Mouse (Mus musculus): ENCODE measurements around the gene Derl3. TPM values are rescaled to one million over a fixed set of nuclear protein-coding genes. Genes with fewer than 3 reads are reported as not detected.

The Derl3 gene
- polyA plus RNA-seq, 1 experiment from 2014 or later, result 2.8 TPM

DNA sequence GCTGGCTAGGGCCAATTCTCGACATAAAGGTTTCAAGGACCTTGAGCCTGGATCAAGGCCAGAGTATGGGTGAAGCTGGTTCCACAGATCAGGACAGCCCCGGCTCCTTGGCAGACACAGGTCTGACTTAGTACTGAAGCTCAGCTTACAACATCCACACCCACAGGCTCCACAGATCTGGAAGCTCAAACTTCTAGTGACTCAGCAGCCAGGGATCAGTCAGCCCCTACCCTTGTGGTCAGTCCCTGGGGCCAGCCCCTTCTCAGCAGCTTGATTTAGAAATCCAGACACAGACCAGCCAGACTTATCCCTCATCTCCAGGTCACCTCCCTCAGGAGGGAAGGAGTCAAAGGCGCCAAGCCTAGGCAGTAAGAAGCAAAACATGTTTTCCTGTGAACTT, 5.6 kb downstream of the Derl3 start:
- TF ChIP-seq CTCF (IDR thresholded peaks at IDR 0.05; ENCODE audit: low read depth), result no peak
- DNase-seq (ENCODE audit: low spot score), result no peak
- Histone ChIP-seq H3K27me3 (ENCODE audit: insufficient read depth, low read length) (no peaks in the 10 kb centered on the region), H3K27ac (no peak overlapping the region), H3K4me2 (ENCODE audit: low read length) (no peak overlapping the region), H3K4me3 (replicated peaks; ENCODE audit: low read depth, low read length) (no peak overlapping the region), H3K9ac (ENCODE audit: low read depth, low read length) (no peak overlapping the region), H3K36me3 (ENCODE audit: insufficient read depth, low read length) (peaks cover 54% of the 10 kb centered on the region), H3K4me1 (replicated peaks; ENCODE audit: insufficient read depth, low read length) (no peaks in the 10 kb centered on the region), H3K9me3 (replicated peaks; ENCODE audit: low read length) (no peaks in the 10 kb centered on the region)
- no peak for ATAC-seq (replicated peaks; ENCODE audit: low FRiP score, low read depth)
- WGBS, result 71% methylated on average over 3 of the region's 3 CpGs

DNA sequence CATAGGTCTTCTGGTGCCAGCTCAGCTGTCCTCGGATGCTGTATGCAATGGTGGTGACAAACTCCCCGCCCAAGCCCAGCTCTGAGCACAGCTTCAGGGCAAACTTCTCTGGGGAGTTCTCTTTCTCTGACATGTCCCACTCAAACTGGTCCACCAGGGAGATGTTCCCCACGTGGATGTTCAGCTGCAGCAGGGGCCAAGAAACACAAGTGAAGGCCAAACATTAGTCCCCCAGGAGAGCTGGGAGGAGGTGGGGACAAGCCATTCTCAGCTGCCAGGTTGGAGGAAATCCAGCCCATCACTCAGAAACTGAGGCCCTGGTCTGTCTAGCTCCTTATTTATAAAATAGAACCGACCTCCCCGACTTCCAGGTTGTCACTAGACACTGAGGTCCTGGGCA, 11.2 kb downstream of the Derl3 start:
- no peak for TF ChIP-seq CTCF (IDR thresholded peaks at IDR 0.05; ENCODE audit: low read depth)
- Histone ChIP-seq H3K9ac (ENCODE audit: low read depth, low read length) (no peak overlapping the region), H3K27ac (no peak overlapping the region), H3K4me3 (replicated peaks; ENCODE audit: low read depth, low read length) (no peak overlapping the region), H3K4me2 (ENCODE audit: low read length) (no peak overlapping the region), H3K4me1 (replicated peaks; ENCODE audit: insufficient read depth, low read length) (no peaks in the 10 kb centered on the region), H3K36me3 (ENCODE audit: insufficient read depth, low read length) (peaks cover 69% of the 10 kb centered on the region), H3K9me3 (replicated peaks; ENCODE audit: low read length) (no peaks in the 10 kb centered on the region), H3K27me3 (ENCODE audit: insufficient read depth, low read length) (no peaks in the 10 kb centered on the region)
- DNase-seq (ENCODE audit: low spot score) (no peak), ATAC-seq (replicated peaks; ENCODE audit: low FRiP score, low read depth) (no peak)
- 87% methylated on average over 5 of the region's 5 CpGs for WGBS

- Histone ChIP-seq H3K27me3 (ENCODE audit: insufficient read depth, low read length) (no peaks in the 10 kb centered on the region), H3K9me3 (replicated peaks; ENCODE audit: low read length) (no peaks in the 10 kb centered on the region), H3K9ac (ENCODE audit: low read depth, low read length) (no peak overlapping the region), H3K36me3 (ENCODE audit: insufficient read depth, low read length) (peaks cover 76% of the 10 kb centered on the region), H3K4me3 (replicated peaks; ENCODE audit: low read depth, low read length) (no peak overlapping the region), H3K27ac (no peak overlapping the region), H3K4me1 (replicated peaks; ENCODE audit: insufficient read depth, low read length) (no peaks in the 10 kb centered on the region), H3K4me2 (ENCODE audit: low read length) (no peak overlapping the region)
- DNase-seq (ENCODE audit: low spot score) (no peak), ATAC-seq (replicated peaks; ENCODE audit: low FRiP score, low read depth) (no peak)
- WGBS, result 95% methylated on average over 4 of the region's 4 CpGs
- no peak for TF ChIP-seq CTCF (IDR thresholded peaks at IDR 0.05; ENCODE audit: low read depth)
These were observed 13.7 kb downstream of the Derl3 start for GRCm38 (mm10) chr10:75906882-75907281.

GRCm38 (mm10) chr10:75910698-75911097, 17.5 kb downstream of the Derl3 start:
- DNase-seq (ENCODE audit: low spot score) (no peak), ATAC-seq (replicated peaks; ENCODE audit: low FRiP score, low read depth) (no peak)
- H3K36me3 ChIP-seq (ENCODE audit: insufficient read depth, low read length), result peaks cover 60% of the 10 kb centered on the region
- H3K9ac ChIP-seq (ENCODE audit: low read depth, low read length), result no peak overlapping the region
- H3K27me3 ChIP-seq (ENCODE audit: insufficient read depth, low read length), result no peaks in the 10 kb centered on the region
- H3K4me2 ChIP-seq (ENCODE audit: low read length), result no peak overlapping the region
- no peak for TF ChIP-seq CTCF (IDR thresholded peaks at IDR 0.05; ENCODE audit: low read depth)
- no peaks in the 10 kb centered on the region for H3K9me3 ChIP-seq (replicated peaks; ENCODE audit: low read length)
- H3K4me3 ChIP-seq (replicated peaks; ENCODE audit: low read depth, low read length), result no peak overlapping the region
- 63% methylated on average over 2 of the region's 2 CpGs for WGBS
- H3K4me1 ChIP-seq (replicated peaks; ENCODE audit: insufficient read depth, low read length), result no peaks in the 10 kb centered on the region
- no peak overlapping the region for H3K27ac ChIP-seq

DNA sequence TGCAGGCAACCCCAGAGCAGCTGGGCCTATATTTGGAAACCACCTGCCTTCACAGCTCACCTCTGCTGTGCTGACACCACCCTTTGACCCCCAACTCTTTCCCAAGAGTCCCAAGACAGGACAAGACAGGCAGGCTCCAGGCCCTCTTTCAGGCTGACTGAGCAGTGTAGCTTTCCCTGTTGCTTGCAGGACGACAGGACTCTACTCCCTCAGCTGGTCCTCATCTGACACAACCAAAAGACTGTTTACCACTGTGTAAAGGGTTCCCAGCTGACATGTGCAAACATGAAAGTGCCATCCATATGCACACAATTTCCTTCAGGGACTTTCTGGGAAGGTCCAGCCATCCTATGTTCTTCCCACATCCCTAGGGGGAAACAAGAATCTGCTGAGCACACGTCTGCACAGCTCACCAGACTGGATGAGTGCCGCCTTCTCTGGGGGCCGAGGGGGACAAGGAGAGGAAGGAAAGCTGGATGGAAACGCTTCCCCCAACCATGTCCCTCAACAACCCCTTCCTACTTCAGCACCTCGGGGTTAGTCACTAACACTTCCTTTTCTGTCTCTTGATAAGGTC, 19.9 kb downstream of the Derl3 start:
- DNase-seq (ENCODE audit: low spot score), result no peak
- no peak for TF ChIP-seq CTCF (IDR thresholded peaks at IDR 0.05; ENCODE audit: low read depth)
- H3K36me3 ChIP-seq (ENCODE audit: insufficient read depth, low read length), result peaks cover 46% of the 10 kb centered on the region
- 0 out of 2 replicates have a peak, but pooled peaks have one; percentile 33 for ATAC-seq (replicated peaks; ENCODE audit: low FRiP score, low read depth)
- no peaks in the 10 kb centered on the region for H3K4me1 ChIP-seq (replicated peaks; ENCODE audit: insufficient read depth, low read length)
- no peak overlapping the region for H3K4me2 ChIP-seq (ENCODE audit: low read length)
- H3K27me3 ChIP-seq (ENCODE audit: insufficient read depth, low read length), result no peaks in the 10 kb centered on the region
- H3K9me3 ChIP-seq (replicated peaks; ENCODE audit: low read length), result no peaks in the 10 kb centered on the region
- no peak overlapping the region for H3K4me3 ChIP-seq (replicated peaks; ENCODE audit: low read depth, low read length)
- 64% methylated on average over 6 of the region's 6 CpGs for WGBS
- no peak overlapping the region for H3K9ac ChIP-seq (ENCODE audit: low read depth, low read length)
- H3K27ac ChIP-seq, result no peak overlapping the region

GRCm38 (mm10) chr10:75915557-75915956, 22.3 kb downstream of the Derl3 start:
- WGBS, result 87% methylated on average over 7 of the region's 7 CpGs
- peaks cover 30% of the 10 kb centered on the region for H3K36me3 ChIP-seq (ENCODE audit: insufficient read depth, low read length)
- H3K9ac ChIP-seq (ENCODE audit: low read depth, low read length), result no peak overlapping the region
- no peaks in the 10 kb centered on the region for H3K27me3 ChIP-seq (ENCODE audit: insufficient read depth, low read length)
- no peak for DNase-seq (ENCODE audit: low spot score)
- TF ChIP-seq CTCF (IDR thresholded peaks at IDR 0.05; ENCODE audit: low read depth), result no peak
- peaks cover 5% of the 10 kb centered on the region; the same call in 1 of the 2 replicates for H3K4me1 ChIP-seq (replicated peaks; ENCODE audit: insufficient read depth, low read length)
- no peak overlapping the region for H3K4me3 ChIP-seq (replicated peaks; ENCODE audit: low read depth, low read length)
- H3K27ac ChIP-seq, result no peak overlapping the region
- ATAC-seq (replicated peaks; ENCODE audit: low FRiP score, low read depth), result no peak
- no peaks in the 10 kb centered on the region for H3K9me3 ChIP-seq (replicated peaks; ENCODE audit: low read length)
- H3K4me2 ChIP-seq (ENCODE audit: low read length), result no peak overlapping the region

GRCm38 (mm10) chr10:75916840-75917239, 23.6 kb downstream of the Derl3 start:
- no peak overlapping the region for H3K9ac ChIP-seq (ENCODE audit: low read depth, low read length)
- TF ChIP-seq CTCF (IDR thresholded peaks at IDR 0.05; ENCODE audit: low read depth), result no peak
- H3K27ac ChIP-seq, result no peak overlapping the region
- no peak for ATAC-seq (replicated peaks; ENCODE audit: low FRiP score, low read depth)
- WGBS, result 80% methylated on average over 8 of the region's 8 CpGs
- no peaks in the 10 kb centered on the region for H3K27me3 ChIP-seq (ENCODE audit: insufficient read depth, low read length)
- H3K4me2 ChIP-seq (ENCODE audit: low read length), result no peak overlapping the region
- peaks cover 19% of the 10 kb centered on the region for H3K36me3 ChIP-seq (ENCODE audit: insufficient read depth, low read length)
- no peaks in the 10 kb centered on the region for H3K9me3 ChIP-seq (replicated peaks; ENCODE audit: low read length)
- no peak overlapping the region for H3K4me3 ChIP-seq (replicated peaks; ENCODE audit: low read depth, low read length)
- DNase-seq (ENCODE audit: low spot score), result no peak
- peaks cover 5% of the 10 kb centered on the region; the same call in 1 of the 2 replicates for H3K4me1 ChIP-seq (replicated peaks; ENCODE audit: insufficient read depth, low read length)

Data from kidney, postnatal 0 days (tissue).